In genomic region chr5:110611435-110612158, GRCm38 (mm10) we compare ENCODE assay signal across 11 mouse cellular contexts. TPM values are rescaled to one million over a fixed set of nuclear protein-coding genes. Genes with fewer than 3 reads are reported as not detected.
DNase-seq lines count a peak whose midpoint lies in the region; ATAC-seq lines count a peak whose summit lies in the region.
"Had no signal": no experiment of that assay in that cellular context is flagged by ENCODE, and none has a peak within 500 bp of the region (broad histone marks: within the 10 kb centered on the region; RNA-seq: fewer than 3 reads in every experiment).

No protein-coding gene starts in this region.

- no peak overlapping the region for H3K4me3 ChIP-seq in embryonic facial prominence, embryonic 14.5 days (ENCODE audit: low read depth, low read length)
- no peak overlapping the region for H3K4me3 ChIP-seq in limb, embryonic 13.5 days

- no peaks in the 10 kb centered on the region for H3K27me3 ChIP-seq in embryonic facial prominence, embryonic 14.5 days (replicated peaks; ENCODE audit: control insufficient read depth, insufficient read depth, low read length)
- H3K27me3 ChIP-seq in limb, embryonic 13.5 days = no peaks in the 10 kb centered on the region

- no peaks in the 10 kb centered on the region for H3K36me3 ChIP-seq in embryonic facial prominence, embryonic 14.5 days (ENCODE audit: control insufficient read depth, insufficient read depth, low read length)
- H3K36me3 ChIP-seq in limb, embryonic 13.5 days = no peaks in the 10 kb centered on the region

- H3K9me3 ChIP-seq in embryonic facial prominence, embryonic 14.5 days (ENCODE audit: control insufficient read depth, low read length) = no peaks in the 10 kb centered on the region
- H3K9me3 ChIP-seq in limb, embryonic 13.5 days = no peaks in the 10 kb centered on the region

- WGBS in embryonic facial prominence, embryonic 14.5 days = 36% methylated on average over 5 of the region's 5 CpGs
- WGBS in limb, embryonic 13.5 days = 40% methylated on average over 5 of the region's 5 CpGs

- peaks cover 6% of the 10 kb centered on the region for H3K4me1 ChIP-seq in embryonic facial prominence, embryonic 14.5 days (ENCODE audit: control insufficient read depth, insufficient read depth, low read length)
- H3K4me1 ChIP-seq in limb, embryonic 13.5 days = peaks cover 3% of the 10 kb centered on the region; the same call in 1 of the 2 replicates

- peak; percentile 39 to 64 for DNase-seq in left cerebral cortex, postnatal 14 days (ENCODE audit: low spot score in 2 of 2)
- DNase-seq in left cerebral cortex, adult 11 months (ENCODE audit: low spot score) = no peak
- DNase-seq in brain, embryonic 18.5 days (ENCODE audit: low read depth, low spot score) = peak; percentile 22
- peak; percentile 91 for DNase-seq in embryonic facial prominence, embryonic 14.5 days (ENCODE audit: low spot score)
- no peak for DNase-seq in thymus, postnatal 10 days (ENCODE audit: low spot score in 2 of 2)
- DNase-seq in adrenal gland, postnatal 14 days = no peak
- DNase-seq in thymus, postnatal 36 days = no peak
- DNase-seq: adrenal gland, postnatal 25 days; heart, postnatal 14 days had no signal

- H3K27ac ChIP-seq in embryonic facial prominence, embryonic 14.5 days (replicated peaks; ENCODE audit: low read depth, low read length) = peak overlapping the region; percentile 63
- H3K27ac ChIP-seq in limb, embryonic 13.5 days = peak overlapping the region; percentile 0; the same call in 1 of the 2 replicates
- H3K27ac ChIP-seq: macrophage had no signal

- peak; percentile 91 for ATAC-seq in embryonic facial prominence, embryonic 14.5 days (ENCODE audit: low read depth)
- peak; percentile 71 for ATAC-seq in limb, embryonic 13.5 days (ENCODE audit: low FRiP score, low read depth)

- no peak overlapping the region for H3K9ac ChIP-seq in embryonic facial prominence, embryonic 14.5 days (ENCODE audit: low read depth, low read length)
- no peak overlapping the region for H3K9ac ChIP-seq in limb, embryonic 13.5 days

- intact Hi-C loops in left cerebral cortex, postnatal 14 days (cut with DNase I) = no loop called here

- H3K4me2 ChIP-seq in embryonic facial prominence, embryonic 14.5 days (ENCODE audit: low read depth, low read length) = no peak overlapping the region
- H3K4me2 ChIP-seq in limb, embryonic 13.5 days (replicated peaks) = no peak overlapping the region

RNA-seq across cellular contexts. Expression of gene Noc4l, which starts 41.6 kb away (rescaled TPM):
- total RNA-seq in left cerebral cortex, postnatal 14 days (2021) = 10 to 100 TPM; 26.6 to 26.8 TPM
- polyA plus RNA-seq in embryonic facial prominence, embryonic 14.5 days (2014; fragmentation: Nextera tagmentation; extraction: Ambion mirVana) = 36.6 and 38.9 TPM in 2 replicates
- 50.4 and 58.9 TPM in 2 replicates for polyA plus RNA-seq in limb, embryonic 13.5 days (2015; fragmentation: Nextera tagmentation; extraction: Ambion mirVana)
- total RNA-seq in adrenal gland, postnatal 14 days (2021) = 24.7 and 26.3 TPM in 2 replicates

RNA-seq across cellular contexts. Expression of gene Ddx51, which starts 41.7 kb away (rescaled TPM):
- total RNA-seq in left cerebral cortex, postnatal 14 days (2021) = 10 to 100 TPM; 23.1 to 26.2 TPM
- polyA plus RNA-seq in embryonic facial prominence, embryonic 14.5 days (2014; fragmentation: Nextera tagmentation; extraction: Ambion mirVana) = 24.2 and 28.2 TPM in 2 replicates
- polyA plus RNA-seq in limb, embryonic 13.5 days (2015; fragmentation: Nextera tagmentation; extraction: Ambion mirVana) = 22.4 and 28.8 TPM in 2 replicates
- total RNA-seq in adrenal gland, postnatal 14 days (2021) = 15.7 and 23.6 TPM in 2 replicates

Comparison
In these comparisons a context has a peak if more than half of its experiments do, and no peak if none do; other contexts are left out.
1. DNase-seq: peak in left cerebral cortex, postnatal 14 days (2 of 2), brain, embryonic 18.5 days (single experiment) and embryonic facial prominence, embryonic 14.5 days (single experiment); none in left cerebral cortex, adult 11 months (single experiment), thymus, postnatal 10 days (0 of 2), adrenal gland, postnatal 14 days (single experiment) and thymus, postnatal 36 days (0 of 2).